Mouse (Mus musculus): ENCODE results near the gene Tspan18.

The Tspan18 gene

DNA sequence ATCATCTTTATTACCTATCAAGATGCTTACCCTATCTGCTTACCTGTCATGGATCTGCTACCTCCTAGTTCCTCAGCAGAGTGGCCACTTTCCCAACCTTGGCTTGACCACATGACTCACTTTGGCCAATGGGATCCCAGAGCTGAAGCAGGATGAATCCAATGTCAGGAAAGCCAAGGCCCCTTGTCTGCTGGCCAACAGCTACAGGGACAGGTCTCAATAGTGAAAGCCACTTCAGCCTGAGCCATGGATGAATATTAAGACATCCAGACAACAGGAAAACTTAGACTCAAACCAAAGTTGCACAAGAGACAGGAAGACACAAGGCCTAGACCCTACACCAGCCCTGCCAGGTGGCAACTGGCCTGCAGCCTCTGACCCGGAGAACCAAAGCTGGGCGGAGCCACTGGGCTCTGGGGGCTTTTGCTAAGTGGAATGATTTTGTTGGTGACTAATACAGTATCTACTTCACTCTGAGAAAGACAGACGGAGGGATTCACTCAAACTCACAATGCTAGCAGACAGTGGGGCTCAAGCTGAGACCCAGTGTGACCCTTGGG is 65.5 kb downstream of the Tspan18 start:
- no peak for ATAC-seq (ENCODE audit: insufficient number of reproducible peaks, low FRiP score, low TSS enrichment)

DNA sequence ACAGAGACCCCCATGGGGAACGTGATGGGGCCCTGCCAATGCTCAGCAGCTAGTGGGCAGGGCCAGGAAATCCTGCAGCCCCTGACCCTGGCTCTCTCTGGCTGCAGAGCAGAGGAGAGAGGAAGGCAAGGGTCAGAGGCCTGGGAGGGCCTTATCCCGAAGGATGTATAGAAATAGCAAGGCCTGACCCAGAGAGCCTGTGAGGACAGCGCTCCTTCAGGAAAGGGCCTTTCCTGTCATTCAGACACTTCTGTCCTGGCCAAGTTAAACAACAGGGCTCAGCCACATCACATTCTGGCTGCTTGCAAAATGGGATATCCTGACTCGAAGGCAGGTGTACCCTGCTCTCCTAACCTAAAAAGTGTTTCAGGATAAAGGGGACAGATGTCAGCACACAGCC is 66.5 kb downstream of the Tspan18 start:
- no peak for ATAC-seq (ENCODE audit: insufficient number of reproducible peaks, low FRiP score, low TSS enrichment)

DNA sequence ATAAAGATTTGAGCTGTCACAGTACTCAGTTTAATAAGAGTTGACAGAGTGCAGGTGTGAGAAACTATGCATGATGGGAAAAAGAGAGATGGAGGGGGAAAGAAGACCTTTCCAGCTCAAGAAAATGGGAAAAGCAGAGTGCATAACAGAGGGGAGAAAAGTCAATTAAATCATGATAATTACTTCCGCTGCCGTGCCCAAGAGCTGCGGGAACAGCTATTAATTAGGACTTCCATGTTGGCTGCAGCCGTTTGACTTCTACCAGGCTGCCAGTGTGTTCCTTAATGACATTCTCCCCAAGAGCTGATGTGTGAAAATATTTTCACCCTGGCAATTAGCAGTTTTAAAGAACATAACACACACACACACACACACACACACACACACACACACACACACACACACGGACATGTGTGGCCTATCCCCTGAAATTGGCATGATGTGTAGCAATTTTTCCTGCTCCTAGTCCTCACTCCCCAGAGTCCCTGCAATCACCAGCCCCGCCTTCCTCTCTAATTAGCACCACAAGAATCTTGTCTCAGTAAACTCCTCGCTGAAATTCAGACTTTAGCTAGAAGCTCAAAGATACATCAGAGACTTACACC is 67.6 kb downstream of the Tspan18 start:
- no peak for ATAC-seq (ENCODE audit: insufficient number of reproducible peaks, low FRiP score, low TSS enrichment)

DNA sequence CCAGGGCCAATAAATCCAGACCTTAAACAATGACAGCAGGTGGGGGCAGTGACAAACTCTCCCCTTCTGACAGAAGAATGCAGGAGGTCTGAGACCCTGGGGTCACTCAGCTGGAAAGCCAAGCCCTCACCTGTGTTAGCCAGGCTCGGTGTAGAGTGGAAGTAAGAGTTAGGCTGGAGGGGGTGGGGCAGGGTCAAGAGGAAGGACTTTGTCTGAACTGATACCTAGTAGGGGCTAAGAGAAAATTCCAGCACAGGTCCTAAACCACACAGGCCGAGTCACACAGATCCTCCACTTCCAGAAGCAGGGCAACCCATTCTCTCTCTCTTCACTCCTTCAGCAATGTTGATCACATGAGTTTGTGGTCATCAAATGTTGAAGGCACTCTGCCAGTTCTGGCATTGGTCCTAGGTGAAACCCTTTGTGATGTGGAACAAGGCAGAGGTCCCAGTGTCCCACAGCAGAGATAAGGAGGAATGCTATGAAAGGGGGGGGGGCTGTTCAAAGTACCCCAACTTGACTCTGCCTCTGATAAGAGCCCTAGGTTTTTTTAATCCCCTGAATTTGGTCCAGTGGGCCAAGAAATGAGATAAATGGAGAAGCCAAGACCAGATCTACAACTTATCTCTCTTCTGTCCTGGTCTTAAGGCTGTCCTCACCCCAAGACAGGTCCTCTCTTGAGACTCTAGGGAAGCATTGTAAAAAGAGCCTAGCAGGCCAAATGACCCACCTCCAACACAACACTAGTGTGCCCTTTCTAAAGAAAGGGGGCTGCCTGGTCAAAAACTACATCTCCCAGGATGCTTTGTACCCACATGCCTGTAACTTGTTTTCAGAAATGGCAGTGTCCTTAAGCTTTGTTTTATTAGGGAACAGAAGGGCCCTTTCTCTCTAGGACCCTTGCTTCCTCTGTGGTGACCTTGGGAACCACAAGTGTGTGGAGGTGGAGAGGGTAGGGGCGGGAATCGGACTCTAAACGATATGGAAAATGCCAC is 71.7 kb downstream of the Tspan18 start:
- no peak for ATAC-seq (ENCODE audit: insufficient number of reproducible peaks, low FRiP score, low TSS enrichment)

DNA sequence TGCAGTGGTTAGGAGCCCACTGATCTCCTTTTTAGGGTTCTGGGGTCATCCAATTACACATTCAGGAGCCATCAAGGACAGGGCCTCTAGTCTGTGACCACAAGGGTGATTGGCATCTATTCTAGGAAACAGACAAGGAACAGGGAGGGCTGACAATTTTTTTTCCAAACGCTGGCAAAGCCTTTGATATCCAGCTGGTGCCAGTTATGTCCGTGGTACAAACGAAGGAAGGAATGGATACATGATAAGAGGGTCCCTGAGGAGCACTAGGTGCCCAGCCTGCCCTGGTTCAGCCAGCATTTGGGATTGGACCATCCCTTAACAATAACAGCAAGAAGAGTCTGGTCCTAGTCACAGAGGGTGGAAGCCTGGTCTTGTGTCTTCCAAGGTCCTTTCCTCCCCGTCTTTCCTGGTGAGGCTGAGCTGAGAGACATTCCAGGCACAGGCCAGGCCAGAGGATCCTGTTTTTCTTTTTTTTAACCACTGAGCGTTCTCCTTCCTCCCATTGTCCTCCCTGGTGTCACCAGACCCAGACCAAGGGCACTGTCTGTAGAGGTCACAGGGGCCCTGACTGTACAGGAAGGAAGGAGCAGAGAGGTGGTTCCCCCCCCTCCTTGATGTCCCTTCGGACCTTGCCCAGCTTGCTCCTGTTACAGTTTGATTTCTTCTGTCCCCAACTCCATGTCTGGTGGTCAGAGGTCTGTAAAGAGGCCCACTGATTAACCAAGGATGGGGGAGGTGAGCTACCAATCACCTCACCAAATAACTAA is 72.6 kb downstream of the Tspan18 start:
- ATAC-seq (ENCODE audit: insufficient number of reproducible peaks, low FRiP score, low TSS enrichment), result no peak

DNA sequence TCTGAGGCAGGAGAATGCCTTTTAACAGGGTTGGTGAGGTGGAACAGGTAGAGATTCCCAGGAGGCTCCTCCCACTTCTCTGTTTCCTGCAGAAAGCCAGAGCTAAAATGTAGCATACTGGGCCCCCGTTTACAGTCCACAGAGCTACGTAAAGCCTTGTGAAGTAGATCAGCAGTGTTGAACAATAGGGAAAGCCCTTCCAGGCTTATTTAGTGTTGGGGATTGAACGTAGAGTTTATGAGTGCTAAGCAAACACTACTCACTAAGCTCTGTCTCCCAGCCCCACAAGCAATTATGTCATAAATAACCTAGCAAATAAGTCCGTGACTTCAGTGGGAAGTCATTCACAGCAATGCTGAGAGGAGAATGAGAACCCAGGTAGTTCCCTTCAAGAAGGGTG is 76.7 kb downstream of the Tspan18 start:
- no peak for ATAC-seq (ENCODE audit: insufficient number of reproducible peaks, low FRiP score, low TSS enrichment)

DNA sequence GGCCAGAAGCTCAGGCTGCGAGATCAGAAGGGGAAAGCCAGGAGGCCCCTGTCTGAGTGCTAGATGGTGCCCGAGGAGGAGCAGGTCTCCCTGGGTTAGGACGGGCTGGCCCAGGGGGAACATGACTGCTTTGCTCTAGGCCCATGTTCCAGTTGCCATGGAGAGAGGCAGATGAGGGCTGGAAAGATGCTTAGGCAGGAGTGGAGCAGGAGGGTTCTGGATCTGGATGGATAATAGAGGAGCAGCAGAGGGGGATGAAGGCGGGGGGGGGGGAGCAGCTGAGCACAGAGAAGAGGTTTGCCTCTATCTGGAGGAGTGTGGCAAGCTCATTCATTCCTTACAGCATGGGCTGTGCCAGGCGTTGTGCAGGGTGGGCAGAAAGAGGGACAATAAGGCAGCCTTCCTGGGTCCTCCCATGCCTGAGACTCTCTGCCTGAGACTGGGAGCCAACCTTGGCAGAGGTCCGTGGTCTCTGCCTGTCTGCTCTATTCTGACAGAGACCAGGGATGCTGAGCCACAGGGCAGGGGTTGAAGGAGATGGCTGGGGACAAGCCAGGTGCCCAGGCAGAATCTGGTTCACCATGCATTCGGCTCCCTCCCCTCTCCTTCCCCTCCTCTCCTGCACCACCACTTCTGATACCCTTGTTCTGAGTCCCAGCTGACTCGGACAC is 77.4 kb downstream of the Tspan18 start:
- no peak for ATAC-seq (ENCODE audit: insufficient number of reproducible peaks, low FRiP score, low TSS enrichment)

DNA sequence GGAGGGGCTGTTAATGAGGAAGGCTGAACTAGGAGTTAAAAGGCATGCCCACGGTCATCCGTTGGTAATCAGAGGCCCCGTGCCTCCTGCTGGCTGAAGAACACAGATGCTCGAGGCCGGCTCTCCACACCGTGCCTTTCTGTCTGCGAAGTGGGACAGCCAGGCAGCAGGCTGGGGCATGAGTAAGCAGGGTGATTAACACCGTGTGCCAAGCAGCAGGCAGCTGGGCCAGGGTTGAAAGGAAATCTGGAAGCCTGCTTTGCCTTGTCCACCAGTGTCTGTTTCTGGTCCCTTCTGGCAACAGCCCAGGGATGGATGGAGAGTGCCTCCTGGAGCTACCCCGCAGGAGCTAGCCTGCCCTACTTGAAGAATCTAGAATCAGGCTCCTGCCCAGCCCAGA is 81.9 kb downstream of the Tspan18 start:
- 0 out of 2 replicates have a peak, but pooled peaks have one; percentile 26 for ATAC-seq (ENCODE audit: insufficient number of reproducible peaks, low FRiP score, low TSS enrichment)

DNA sequence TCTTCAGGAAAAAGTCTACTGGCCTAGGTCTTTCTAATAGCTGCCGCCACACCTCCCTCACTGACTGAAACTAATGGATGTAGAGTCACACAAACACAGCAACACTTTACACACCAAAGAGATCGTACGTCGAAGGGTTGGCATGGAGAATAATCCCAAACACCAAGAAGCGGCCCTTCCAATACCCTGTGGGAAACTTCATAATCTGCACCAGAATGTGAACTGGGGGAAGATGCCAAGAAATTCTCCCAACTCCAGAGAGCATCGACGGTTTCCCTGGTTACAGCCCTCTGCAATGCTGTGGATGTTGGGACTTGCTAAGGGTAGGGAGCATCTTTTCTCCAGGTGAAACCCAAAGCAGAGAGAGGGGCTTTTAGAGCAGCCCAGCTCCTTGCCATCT is 83.7 kb downstream of the Tspan18 start:
- ATAC-seq (ENCODE audit: insufficient number of reproducible peaks, low FRiP score, low TSS enrichment), result no peak

DNA sequence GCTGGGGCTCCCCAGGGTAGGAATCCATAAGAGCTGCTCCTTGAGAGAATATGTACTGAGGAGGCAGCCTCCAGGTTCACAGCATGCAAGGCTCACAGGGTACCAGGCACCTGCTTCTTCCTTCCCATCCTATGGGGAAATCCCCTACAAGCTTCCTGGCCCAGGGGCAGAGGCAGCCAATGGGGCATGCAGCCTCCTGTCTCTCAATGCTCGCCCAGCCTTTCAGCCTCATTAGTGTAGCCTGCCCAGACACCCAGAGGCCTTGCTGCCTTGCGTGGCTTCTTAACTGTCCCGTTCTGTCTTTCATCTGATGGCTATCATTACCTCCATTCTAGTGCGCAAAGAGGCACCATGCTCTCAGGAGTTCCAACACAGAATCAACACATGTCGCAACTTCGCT is 85.2 kb downstream of the Tspan18 start:
- ATAC-seq (ENCODE audit: insufficient number of reproducible peaks, low FRiP score, low TSS enrichment), result no peak

DNA sequence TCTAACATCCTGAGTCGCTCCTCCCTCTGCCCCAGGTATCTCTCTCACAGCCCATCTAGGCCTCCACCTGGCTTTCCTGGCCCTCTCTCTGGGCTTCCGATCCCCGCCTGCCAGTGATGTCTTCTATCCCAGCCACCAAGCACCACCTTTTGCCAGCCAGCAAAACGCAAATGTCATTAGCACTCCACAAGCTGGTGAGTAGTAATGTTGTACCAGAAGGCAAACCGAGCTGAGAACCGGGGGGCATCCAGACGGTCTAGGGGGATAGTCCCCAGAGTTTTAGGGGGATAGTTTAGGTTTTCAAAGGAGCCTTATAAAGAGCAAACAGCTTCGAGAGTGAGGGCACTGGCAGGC is 90.2 kb downstream of the Tspan18 start:
- peak; percentile 21; the same call in 1 of the 2 replicates for ATAC-seq (ENCODE audit: insufficient number of reproducible peaks, low FRiP score, low TSS enrichment)

DNA sequence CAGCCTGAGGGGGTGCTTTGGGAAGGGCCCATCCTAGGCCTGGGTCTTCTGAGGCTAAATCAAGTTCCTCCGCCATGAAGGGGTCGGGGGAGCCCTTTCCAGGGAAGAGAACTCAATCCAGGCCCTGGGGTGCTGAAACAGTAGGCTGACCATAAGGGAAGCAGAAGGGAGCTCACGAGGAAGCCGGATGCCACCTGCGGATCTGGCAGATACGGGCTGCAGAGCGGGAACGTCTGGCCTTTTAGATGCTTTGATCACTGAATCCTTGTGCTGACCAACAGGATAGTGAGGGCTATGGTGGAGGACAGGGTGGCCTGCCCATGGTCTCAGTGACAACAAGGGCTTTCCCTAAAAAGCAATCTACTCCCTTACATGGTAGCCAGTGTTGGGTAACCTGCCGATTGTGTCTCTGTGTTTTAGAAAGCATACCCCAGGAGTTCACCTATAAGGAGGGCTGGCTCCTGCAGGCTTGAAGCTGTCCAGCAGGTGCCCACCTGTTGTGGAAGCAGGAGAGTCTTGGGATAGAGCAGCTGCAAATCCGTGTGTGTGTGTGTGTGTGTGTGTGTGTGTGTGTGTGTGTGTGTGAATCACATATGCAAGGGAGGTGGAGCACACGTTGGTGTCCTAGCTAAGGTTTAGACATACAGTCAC is 90.7 kb downstream of the Tspan18 start:
- peak; percentile 38; the same call in 1 of the 2 replicates for ATAC-seq (ENCODE audit: insufficient number of reproducible peaks, low FRiP score, low TSS enrichment)

DNA sequence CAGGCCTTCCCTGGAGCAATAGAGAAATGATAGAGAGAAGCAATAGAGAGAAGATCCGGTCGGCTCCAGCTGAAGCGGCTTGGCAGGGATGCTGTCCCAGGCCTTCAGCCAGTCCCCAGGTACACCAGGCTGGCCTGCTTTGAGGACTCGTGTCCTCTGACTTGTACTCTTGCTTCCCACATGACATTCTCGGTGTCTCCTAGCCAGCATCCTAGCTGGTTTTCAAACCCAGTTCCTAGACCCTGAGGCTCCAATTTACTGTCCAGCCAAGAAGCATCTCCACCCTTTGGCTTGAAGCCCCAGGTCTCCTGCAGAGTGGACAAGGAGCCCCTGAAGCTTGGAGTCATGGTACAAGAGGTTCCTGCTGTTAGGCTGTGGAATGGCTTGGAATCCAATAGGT is 92.1 kb downstream of the Tspan18 start:
- peak; percentile 37; the same call in 1 of the 2 replicates for ATAC-seq (ENCODE audit: insufficient number of reproducible peaks, low FRiP score, low TSS enrichment)

DNA sequence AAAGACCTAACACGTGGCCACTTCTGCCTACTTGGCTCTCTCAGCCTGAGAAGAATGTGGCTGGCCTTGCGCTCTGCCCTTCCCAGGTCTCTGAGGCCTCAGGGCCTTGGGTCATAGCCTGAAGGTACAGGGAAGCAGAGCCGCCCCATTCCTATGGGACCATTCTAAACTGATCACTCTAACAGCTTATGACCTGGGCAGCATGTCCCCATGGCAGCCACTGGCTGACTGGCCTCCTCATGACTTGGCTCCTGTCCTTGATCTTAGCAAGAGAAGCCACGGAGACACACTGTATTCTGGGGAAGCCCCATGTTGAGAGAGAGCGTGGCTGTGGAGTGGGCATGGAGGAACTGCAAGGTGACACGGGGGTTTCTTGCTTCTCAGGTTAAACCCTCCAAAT is 95.4 kb downstream of the Tspan18 start:
- ATAC-seq (ENCODE audit: insufficient number of reproducible peaks, low FRiP score, low TSS enrichment), result no peak

DNA sequence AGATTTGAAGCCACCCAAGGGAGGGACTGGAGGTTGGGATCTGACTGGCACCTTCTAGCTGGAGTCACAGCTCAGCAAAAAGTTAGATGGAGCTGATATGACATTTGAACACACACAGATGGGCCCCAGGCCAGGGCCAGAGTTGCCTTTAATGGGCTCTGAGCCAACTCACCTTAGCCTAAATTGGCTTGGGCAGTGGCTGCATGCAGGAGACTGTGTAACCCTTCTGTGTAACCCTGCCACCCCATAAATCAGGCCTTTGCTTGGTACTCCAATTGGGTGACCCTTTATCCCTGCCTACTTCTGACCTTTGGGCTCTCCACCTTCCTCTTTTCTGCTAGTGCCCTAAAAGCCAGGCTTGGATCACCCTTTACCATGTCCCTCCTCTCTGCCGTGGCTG is 97.2 kb downstream of the Tspan18 start:
- no peak for ATAC-seq (ENCODE audit: insufficient number of reproducible peaks, low FRiP score, low TSS enrichment)

DNA sequence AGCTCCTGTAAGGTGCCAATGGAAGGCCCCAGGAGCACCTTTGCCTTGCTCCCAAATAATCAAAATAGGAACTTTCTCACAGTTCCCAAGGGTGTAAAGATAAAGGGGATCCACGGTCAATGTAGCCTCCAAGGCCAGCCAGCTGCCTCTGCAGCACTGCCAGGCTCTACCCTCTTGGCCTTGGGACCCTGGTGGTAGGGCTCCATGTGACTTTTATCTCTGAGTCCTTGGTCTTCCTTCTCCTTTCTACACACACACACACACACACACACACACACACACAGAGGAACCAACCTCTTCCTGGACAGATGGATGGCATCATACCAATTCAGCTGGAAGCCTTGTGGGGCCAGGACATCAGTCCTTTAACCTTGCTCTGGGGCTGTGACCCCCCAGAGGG is 102.2 kb downstream of the Tspan18 start:
- ATAC-seq (ENCODE audit: insufficient number of reproducible peaks, low FRiP score, low TSS enrichment), result no peak

DNA sequence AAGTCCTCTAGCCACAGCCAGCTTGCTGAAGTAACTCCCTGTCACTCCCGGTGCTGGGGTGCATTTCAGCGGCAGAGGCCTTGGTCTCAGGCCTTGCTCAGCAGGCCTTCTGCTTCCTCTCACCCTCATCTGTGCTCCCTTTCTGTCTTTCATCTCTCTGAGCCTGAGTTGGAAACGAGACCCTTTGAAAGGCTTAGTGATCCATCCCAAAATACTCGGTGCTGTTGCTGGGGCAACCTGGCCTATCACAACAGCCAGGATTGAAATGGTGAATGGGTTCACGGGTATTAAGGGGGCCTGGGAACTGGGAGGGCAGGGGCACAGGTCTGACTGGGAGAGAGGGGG is 105.9 kb downstream of the Tspan18 start:
- ATAC-seq (ENCODE audit: insufficient number of reproducible peaks, low FRiP score, low TSS enrichment), result no peak

DNA sequence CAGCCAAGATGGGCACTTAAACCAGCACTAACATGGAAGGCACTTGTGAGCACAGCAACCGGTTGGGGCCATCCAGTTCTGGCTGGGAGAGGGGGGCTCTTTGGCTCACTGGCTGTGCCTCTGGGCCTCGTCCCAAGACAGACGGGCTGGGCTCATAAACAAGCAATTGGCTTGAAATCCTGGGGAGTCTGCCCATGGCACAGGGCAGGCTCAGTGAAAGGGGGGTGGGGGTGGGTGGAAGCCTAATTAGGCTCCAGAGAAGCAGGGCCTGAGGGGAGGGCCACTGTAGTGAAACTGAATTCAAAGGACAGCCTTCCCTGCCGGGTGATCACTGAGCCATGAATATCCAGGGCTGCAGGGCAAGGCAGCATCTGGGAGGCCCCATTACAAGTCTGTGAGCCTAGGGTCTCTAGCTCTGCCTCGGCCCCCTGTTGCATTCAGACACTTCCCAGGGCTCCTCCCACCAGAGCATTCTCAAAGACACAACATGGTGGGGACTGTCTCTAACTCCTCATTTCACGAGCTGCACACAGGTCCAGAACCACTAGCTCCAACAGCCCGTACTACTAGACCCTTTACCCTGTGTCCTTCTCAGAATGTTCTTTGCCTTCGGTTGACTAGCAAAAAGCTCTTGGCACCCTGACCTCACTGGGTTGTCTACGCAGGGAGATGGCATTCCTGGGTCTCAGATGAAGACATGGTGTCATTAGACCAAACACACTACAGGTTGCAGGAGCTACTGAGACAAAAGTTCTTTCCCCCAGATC is 106.4 kb downstream of the Tspan18 start:
- no peak for ATAC-seq (ENCODE audit: insufficient number of reproducible peaks, low FRiP score, low TSS enrichment)

Measured in cerebellum, adult (tissue).